Mouse (Mus musculus) MEL (cell line): Measurements from ENCODE around the gene Brinp1.
"Not testable (repeated sequence)": the region's sequence is repeated elsewhere in the genome, so short reads cannot be mapped to it uniquely, and the experiment has no call there.

Experiments used
- EP300 ChIP-seq, 2 experiments: IDR thresholded peaks; 2 replicates each; pipeline ENCODE4 v1.6.1; 2011; ENCODE audit warnings: improper control_type of control experiment in 2 of 2, low read length in 2 of 2, low read depth in 1 of 2, mild to moderate bottlenecking in 1 of 2
- MAX ChIP-seq: IDR thresholded peaks from 2 replicates; pipeline ENCODE4 v1.6.1; 2011; ENCODE audit warnings: low read length, improper control_type of control experiment

DNA sequence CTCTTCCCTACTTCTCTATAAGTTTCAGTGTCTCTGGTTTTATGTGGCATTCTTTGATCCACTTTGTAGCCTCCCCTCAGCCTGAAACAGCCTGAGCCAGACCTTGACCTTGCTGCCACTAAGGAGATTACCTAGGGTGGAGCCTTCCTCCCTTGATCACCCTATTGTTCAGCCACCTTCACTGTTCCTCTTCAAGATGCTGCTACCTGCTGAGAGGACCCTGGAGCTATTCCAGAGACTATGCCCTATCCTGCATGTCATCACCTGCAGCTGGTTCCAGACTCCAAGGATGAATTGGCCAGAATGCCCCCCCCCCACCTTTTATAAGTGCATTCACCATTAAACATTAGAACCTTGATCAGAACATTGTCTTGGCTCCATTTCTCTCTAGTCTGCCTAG is 140.2 kb downstream of the Brinp1 start:
- TF ChIP-seq EP300 (IDR thresholded peaks at IDR 0.05; ENCODE audit: low read depth in 1 of 2, low read length in 2 of 2); MAX: not testable (repeated sequence)
